In genomic region chr10:21687484-21687883, GRCm38 (mm10) we compare ENCODE assay signal across 19 mouse cellular contexts.
DNase-seq lines count a peak whose midpoint lies in the region; ATAC-seq and TF ChIP-seq lines count a peak whose summit lies in the region.
"Had no signal": no experiment of that assay in that cellular context is flagged by ENCODE, and none has a peak within 500 bp of the region (broad histone marks: within the 10 kb centered on the region; RNA-seq: fewer than 3 reads in every experiment).

No protein-coding gene starts in this region.

- no peak overlapping the region for H3K9ac ChIP-seq in midbrain, embryonic 16.5 days (ENCODE audit: low read depth, low read length)
- no peak overlapping the region for H3K9ac ChIP-seq in midbrain, embryonic 11.5 days (ENCODE audit: low read length)
- H3K9ac ChIP-seq: embryonic facial prominence, embryonic 13.5 days; forebrain, embryonic 12.5 days; forebrain, postnatal 0 days; heart, embryonic 12.5 days; hindbrain, embryonic 15.5 days had no signal

- H3K27me3 ChIP-seq in midbrain, embryonic 16.5 days (ENCODE audit: control insufficient read depth, insufficient read depth, low read depth, low read length): no peaks in the 10 kb centered on the region
- no peaks in the 10 kb centered on the region for H3K27me3 ChIP-seq in midbrain, embryonic 11.5 days (ENCODE audit: control insufficient read depth, insufficient read depth, low read length)
- H3K27me3 ChIP-seq in G1E (ENCODE audit: insufficient read depth, low read length): no peaks in the 10 kb centered on the region
- H3K27me3 ChIP-seq: CH12.LX; forebrain, embryonic 12.5 days; heart, embryonic 12.5 days; hindbrain, embryonic 15.5 days had no signal

- no peaks in the 10 kb centered on the region for H3K36me3 ChIP-seq in midbrain, embryonic 16.5 days (ENCODE audit: control insufficient read depth, insufficient read depth, low read length)
- H3K36me3 ChIP-seq in midbrain, embryonic 11.5 days (ENCODE audit: control insufficient read depth, insufficient read depth, low read length): no peaks in the 10 kb centered on the region
- H3K36me3 ChIP-seq in G1E (replicated peaks): no peaks in the 10 kb centered on the region
- H3K36me3 ChIP-seq: embryonic facial prominence, embryonic 13.5 days; forebrain, embryonic 12.5 days; heart, embryonic 12.5 days; hindbrain, embryonic 10.5 days; hindbrain, embryonic 15.5 days had no signal

- no peak for DNase-seq in midbrain, embryonic 11.5 days (ENCODE audit: low spot score, missing footprints)
- DNase-seq in G1E (ENCODE audit: low spot score): peak; percentile 43
- peak; percentile 33 for DNase-seq in thymus, postnatal 4 days
- no peak for DNase-seq in retina, embryonic 14.5 days (ENCODE audit: low spot score)
- DNase-seq in adrenal gland, adult 18-20 months (ENCODE audit: low spot score in 2 of 2): no peak
- DNase-seq: adrenal gland, postnatal 14 days; cerebellum, adult 11-12 months; cerebellum, adult 9-10 months; cerebellum, postnatal 25 days; forebrain, postnatal 0 days; gastrocnemius, postnatal 25 days had no signal

- H3K4me1 ChIP-seq in midbrain, embryonic 16.5 days (ENCODE audit: control insufficient read depth, insufficient read depth, low read length): peaks cover 22% of the 10 kb centered on the region
- peaks cover 4% of the 10 kb centered on the region; the same call in 1 of the 2 replicates for H3K4me1 ChIP-seq in midbrain, embryonic 11.5 days (ENCODE audit: control insufficient read depth, insufficient read depth, low read length)
- H3K4me1 ChIP-seq in G1E (ENCODE audit: insufficient read depth, low read depth, low read length): peaks cover 72% of the 10 kb centered on the region

- no peak overlapping the region for H3K4me3 ChIP-seq in midbrain, embryonic 16.5 days (ENCODE audit: low read depth, low read length)
- no peak overlapping the region for H3K4me3 ChIP-seq in midbrain, embryonic 11.5 days (ENCODE audit: low read depth, low read length)
- H3K4me3 ChIP-seq in G1E (ENCODE audit: low read depth, low read length): peak overlapping the region; percentile 57
- H3K4me3 ChIP-seq: embryonic facial prominence, embryonic 13.5 days; forebrain, embryonic 12.5 days; heart, embryonic 12.5 days; hindbrain, embryonic 10.5 days; hindbrain, embryonic 15.5 days had no signal

- ATAC-seq in midbrain, embryonic 16.5 days: no peak
- ATAC-seq in midbrain, embryonic 11.5 days (ENCODE audit: low FRiP score): no peak
- ATAC-seq in G1E (ENCODE audit: extremely low read depth, insufficient number of reproducible peaks, low FRiP score, poor library complexity, severe bottlenecking): peak; percentile 61
- peak; percentile 65 for ATAC-seq in megakaryocyte, adult 5-6 weeks (ENCODE audit: poor library complexity, severe bottlenecking)
- ATAC-seq: forebrain, postnatal 0 days had no signal

- 0 out of 2 replicates have a peak overlapping the region, but pooled peaks have one; percentile 26 for H3K4me2 ChIP-seq in midbrain, embryonic 16.5 days (ENCODE audit: low read length)
- no peak overlapping the region for H3K4me2 ChIP-seq in midbrain, embryonic 11.5 days
- H3K4me2 ChIP-seq: embryonic facial prominence, embryonic 13.5 days; forebrain, embryonic 12.5 days; heart, embryonic 12.5 days; hindbrain, embryonic 15.5 days had no signal

- 78% methylated on average over 7 of the region's 7 CpGs for WGBS in midbrain, embryonic 16.5 days
- WGBS in midbrain, embryonic 11.5 days: 85% methylated on average over 7 of the region's 7 CpGs

- no peak for TF ChIP-seq CTCF in G1E (IDR thresholded peaks at IDR 0.05; ENCODE audit: low read depth, low read length)

- no peaks in the 10 kb centered on the region for H3K9me3 ChIP-seq in midbrain, embryonic 16.5 days (replicated peaks; ENCODE audit: control insufficient read depth, low read length, poor library complexity, severe bottlenecking)
- no peaks in the 10 kb centered on the region for H3K9me3 ChIP-seq in midbrain, embryonic 11.5 days (ENCODE audit: control insufficient read depth, low read length)
- H3K9me3 ChIP-seq in G1E (replicated peaks): no peaks in the 10 kb centered on the region
- H3K9me3 ChIP-seq: embryonic facial prominence, embryonic 13.5 days; forebrain, embryonic 12.5 days; heart, embryonic 12.5 days; hindbrain, embryonic 10.5 days; hindbrain, embryonic 15.5 days had no signal

- no peak overlapping the region for H3K27ac ChIP-seq in midbrain, embryonic 16.5 days (ENCODE audit: low read length)
- no peak overlapping the region for H3K27ac ChIP-seq in midbrain, embryonic 11.5 days (ENCODE audit: low read depth, low read length)
- H3K27ac ChIP-seq: embryonic facial prominence, embryonic 13.5 days; forebrain, embryonic 12.5 days; hindbrain, embryonic 10.5 days; hindbrain, embryonic 15.5 days had no signal

Comparison
In these comparisons a context has a peak if more than half of its experiments do, and no peak if none do; other contexts are left out.
1. ATAC-seq: peak in G1E (single experiment) and megakaryocyte, adult 5-6 weeks (single experiment); none in midbrain, embryonic 16.5 days (single experiment) and midbrain, embryonic 11.5 days (single experiment).
2. DNase-seq: peak in G1E (single experiment) and thymus, postnatal 4 days (single experiment); none in midbrain, embryonic 11.5 days (single experiment), retina, embryonic 14.5 days (single experiment) and adrenal gland, adult 18-20 months (0 of 2).